Mouse (Mus musculus): ENCODE data around the gene Rdh19.
"Not testable (repeated sequence)": the region's sequence is repeated elsewhere in the genome, so short reads cannot be mapped to it uniquely, and the experiment has no call there.

Gene Rdh19

DNA sequence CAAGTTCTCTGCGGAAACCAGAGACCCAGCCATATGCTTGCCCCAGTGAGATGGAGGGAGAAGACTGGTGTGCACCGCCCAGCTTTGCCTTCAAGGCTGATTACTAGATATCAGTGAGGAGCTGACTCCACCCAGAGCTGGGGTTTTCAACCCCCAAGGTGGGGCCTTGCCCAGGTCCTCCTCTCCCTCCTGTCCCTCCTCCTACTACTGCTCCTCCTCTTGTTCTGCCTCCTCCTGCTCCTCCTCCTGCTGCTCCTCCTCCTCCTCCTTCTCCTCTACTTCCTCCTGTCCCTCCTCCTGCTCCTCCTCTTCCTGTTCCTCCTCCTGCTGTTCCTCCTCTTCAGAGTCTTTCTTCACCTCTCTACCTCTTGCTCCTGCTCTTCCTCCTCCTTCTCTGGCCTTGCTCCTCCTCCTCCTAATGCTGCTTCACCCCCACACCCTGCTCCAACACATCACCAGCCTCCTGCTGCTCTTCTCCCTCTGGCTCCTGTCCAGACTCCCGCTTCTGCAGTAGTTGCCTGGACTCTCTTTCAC, 29.5 kb downstream of the Rdh19 start:
- DNase-seq (ENCODE audit: low read depth, low spot score) = peak; percentile 22

DNA sequence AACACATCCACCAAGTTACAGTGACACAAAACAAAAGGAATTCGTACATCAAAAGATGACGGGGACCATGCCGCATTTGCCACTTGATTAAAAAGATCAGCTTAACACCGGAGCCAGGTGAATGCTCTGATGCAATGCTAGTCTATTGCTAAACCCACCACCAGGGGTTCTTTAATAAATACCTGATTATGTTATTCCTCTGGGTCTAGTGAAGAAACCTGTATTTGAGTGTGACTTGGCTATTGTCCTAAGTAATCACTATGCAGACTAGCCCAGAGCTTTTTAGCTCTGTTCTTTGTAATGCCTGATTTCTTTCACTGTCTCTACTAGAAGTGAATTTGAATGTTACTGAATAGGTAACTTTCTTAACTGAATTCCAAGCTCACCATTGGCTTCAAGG, 31.3 kb downstream of the Rdh19 start:
- no peak for DNase-seq (ENCODE audit: low read depth, low spot score)

DNA sequence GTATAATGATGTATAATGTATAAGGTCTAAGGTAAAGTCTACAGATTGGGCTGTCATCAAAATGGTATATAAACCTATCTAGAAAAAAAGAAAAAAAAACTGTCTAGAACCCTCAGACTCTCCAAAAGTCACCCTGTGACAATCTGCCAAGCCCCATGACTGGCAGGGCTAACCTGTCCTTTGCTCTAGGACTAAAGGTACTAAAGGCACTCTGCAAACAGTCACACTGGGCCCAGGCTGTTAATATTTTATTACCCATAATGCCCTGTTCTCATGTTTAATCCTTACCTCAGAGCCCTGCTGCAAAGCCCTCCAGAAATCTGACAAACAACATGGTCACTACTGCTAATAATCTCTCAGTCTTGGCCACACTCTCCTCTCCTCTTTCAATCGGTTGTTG, 36.8 kb downstream of the Rdh19 start:
- DNase-seq (ENCODE audit: low read depth, low spot score) = no peak

DNA sequence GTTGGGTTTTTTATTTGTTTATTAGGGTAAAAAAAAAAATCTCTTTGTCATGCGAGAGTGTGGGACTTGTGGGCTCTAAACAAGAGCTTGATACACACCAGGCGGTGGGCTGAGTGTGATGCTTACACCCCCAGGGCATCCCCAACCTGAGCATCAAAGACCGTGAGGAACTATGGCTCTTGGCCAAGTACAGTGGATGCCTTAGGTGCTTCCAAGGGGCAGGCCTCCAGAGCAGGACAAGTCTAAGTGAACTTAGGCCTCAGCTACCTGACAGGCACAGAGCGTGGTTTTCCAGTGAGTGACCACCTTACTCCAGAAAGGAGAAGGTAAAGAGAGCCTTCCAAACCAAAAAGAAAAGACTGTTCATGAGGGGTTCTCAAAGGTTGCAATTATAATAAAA, 37.2 kb downstream of the Rdh19 start:
- no peak for DNase-seq (ENCODE audit: low read depth, low spot score)

DNA sequence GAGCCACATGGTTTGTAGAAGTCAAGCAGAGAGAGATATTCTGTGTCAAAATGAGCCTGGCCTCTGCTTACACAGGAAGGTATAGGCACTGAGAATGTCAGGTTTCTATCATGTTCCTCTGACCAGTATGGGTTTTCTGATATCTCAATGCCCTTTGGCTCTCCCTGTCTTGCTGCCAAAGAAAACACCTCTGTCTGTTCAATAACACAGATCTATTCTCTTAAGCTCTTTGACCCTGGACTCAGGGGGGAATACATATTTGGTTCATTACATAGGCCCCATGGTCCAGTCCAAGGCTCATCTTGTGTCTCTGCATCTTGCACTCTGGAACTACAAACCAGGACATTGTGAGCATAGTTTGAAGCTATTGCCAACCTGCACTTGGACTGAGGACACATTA, 38.9 kb downstream of the Rdh19 start, which contains the start of gene Rdh7:
Gene Rdh7 (minus strand): TSS at position 213 of the 400 bp plus-strand sequence.
- DNase-seq (ENCODE audit: low read depth, low spot score) = no peak

DNA sequence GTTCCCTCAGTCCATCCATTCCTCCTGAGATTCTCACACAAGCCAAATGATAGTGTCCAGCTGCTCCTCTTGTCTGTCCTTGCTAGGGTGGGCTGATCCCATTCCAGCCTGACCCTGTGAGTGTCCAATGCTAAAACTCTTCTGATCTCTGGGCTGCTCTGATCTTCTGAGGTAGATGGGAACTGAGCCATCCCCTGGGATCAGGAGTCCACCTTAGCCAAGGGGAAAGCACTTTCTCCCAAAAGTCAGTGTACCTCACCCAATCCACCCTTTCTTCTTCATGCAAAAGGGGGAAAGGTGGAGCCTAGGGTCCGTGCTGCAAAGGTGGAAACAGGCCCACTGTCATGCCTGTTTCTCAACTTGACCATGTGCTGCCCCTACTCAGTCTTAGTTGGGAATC, 41.8 kb downstream of the Rdh19 start:
- DNase-seq (ENCODE audit: low read depth, low spot score) = no peak

DNA sequence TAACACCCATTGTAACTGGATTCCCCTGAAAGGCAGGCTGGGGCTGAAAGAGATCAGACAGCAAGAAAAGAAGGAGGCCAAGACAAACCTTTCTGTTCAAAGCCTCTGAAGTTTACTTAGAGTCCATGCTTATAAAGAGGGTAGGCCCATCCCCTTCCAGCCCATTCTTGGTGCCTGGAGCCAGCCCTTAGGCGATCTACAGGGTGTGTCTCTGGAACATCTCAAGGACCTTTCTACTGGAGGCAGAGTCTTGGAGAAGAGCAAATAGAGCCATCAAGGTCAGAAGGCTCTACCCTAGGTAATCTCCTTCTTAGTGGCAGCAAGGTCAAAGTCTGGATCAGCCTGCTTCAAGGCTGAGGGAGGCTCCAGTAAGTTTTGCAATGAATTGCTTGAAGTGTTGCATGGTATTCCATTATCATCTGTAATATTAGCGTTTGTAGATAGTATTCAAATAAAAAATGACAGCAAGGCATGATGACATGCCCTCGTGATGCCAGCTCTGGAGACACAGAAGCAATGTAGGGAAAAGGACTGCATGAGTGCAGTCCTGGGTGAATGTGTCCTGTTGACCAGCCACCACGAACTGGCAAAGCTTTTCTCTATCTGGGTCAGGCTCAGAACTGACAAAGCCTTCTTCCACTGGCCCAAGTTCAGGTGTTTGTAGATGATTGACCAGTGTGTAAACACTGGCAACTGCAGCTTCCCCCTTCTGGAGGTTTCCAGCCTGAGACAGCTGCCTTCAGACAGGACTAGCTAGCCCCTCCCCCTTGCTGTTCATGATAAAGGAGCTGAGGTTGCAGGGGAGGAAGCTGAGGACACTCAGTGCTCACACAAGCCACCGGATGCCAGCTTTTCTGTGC, 43.7 kb downstream of the Rdh19 start:
- not testable (repeated sequence) for DNase-seq (ENCODE audit: low read depth, low spot score)

DNA sequence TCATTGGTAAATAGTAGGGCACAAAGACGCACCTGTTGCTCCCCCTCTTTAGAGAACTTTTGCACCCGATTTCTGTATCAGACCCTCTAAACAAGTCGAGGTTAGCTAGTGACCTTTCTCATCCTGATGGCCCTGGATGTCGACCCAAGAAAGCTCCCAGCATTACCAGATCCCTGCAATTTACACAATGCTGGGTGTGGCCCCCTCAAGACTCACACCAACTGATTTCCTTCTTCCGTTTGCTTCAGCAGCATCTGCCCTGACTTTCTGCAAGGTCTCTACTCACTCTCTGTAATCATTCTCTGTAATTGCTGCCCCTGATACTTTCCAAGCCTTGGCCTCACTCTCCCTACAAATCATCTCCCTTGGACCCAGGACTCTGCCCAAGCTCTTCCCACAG, 47.0 kb downstream of the Rdh19 start:
- no peak for DNase-seq (ENCODE audit: low read depth, low spot score)

DNA sequence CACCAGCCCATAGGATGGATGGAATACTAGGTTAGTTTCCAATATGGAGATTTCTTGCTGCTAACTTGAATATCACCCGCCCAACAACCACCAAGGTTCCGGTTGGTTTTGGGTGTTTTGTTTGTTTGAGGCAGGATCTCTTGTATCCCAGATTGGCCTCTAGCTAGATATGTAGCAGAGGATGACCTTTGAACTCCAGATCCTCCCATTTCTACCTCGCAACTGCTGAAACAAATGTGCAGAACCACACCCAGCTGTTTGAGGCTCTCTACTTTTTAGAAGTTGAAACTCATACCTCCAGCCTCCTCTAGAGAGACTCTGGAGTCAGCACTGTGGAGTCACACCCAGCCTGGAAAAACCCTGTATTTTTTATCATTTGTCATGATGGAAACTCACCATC, 47.8 kb downstream of the Rdh19 start:
- no peak for DNase-seq (ENCODE audit: low read depth, low spot score)

DNA sequence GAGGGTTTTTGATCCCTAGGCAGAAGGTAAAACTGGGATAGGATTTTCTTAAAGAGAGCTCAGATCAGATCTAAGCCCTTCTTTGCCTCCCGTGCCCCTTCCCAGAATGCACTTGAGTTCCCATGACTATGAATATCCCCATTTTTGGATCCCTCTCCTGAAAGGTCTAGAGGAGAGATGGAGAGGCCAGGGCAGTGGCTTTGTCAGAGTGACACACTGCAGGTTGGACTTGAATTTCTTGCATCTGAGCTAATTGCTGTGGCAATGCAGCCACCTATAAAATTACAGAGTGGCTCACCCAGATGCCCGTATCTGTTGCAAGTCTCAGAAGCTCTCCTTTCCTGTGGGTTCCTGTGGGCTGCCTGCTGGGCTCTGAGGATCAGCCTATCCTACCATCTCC, 48.5 kb downstream of the Rdh19 start, which contains the start of gene Sdr9c7:
Gene Sdr9c7 (plus strand): TSS at position 301 of the 400 bp plus-strand sequence.
- DNase-seq (ENCODE audit: low read depth, low spot score) = no peak

DNA sequence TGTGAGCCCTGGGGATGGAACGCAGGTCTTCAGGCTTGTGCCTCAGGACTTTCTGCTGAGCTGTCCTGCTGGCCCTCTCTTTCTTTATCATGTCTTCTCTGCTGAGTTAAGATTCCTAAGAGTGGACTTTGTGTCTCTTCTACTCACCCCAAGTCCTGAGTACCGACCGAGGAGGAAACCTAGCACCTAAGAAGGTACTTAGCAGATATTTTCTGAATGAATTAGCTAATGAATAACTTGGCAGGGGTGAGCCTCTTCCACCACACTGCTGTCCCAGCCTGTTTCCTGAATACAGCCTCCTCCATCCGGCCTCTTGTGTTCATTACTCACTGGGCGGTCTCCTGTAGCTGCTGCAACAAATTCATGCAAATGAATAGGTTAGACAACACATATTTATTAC, 50.1 kb downstream of the Rdh19 start:
- no peak for DNase-seq (ENCODE audit: low read depth, low spot score)

DNA sequence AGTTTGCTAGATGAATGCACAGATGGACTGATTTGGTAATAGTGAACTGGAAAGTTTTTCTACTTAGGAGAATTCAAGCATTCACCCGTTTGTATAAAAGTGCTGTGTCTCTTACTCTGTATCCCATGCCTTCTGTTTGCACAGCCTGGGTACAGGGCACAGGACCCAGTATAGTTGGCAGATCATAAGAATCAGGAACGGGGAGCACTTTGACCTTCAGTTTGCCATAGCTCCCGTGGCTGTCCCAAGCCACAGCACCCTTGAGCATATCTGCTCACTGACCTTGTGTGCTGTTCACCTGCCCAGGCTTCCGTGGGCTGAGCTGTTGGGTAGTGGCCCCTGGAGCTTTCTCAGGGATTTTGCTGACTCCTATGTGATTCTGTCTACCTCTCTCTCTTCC, 52.0 kb downstream of the Rdh19 start:
- DNase-seq (ENCODE audit: low read depth, low spot score) = no peak

DNA sequence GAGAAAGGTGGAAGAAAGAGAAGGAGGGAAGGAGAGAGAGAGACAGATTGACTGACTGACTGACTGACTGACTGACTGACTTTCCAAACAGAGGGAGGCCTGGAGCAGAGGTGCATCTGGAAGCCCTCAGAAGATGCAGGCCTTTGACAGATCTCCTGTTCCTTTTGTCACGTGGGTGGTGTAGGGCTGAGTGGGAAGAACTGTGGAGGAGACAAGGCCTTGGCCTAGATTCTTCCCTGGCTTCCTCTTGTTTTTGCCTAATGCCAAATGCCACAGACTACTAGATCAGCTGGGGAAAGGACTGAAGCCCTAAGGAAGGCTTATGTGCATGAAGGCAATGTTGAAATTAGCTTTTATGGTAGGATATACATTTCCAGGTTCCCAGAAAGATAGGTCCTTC, 53.4 kb downstream of the Rdh19 start:
- DNase-seq (ENCODE audit: low read depth, low spot score) = peak; percentile 40

DNA sequence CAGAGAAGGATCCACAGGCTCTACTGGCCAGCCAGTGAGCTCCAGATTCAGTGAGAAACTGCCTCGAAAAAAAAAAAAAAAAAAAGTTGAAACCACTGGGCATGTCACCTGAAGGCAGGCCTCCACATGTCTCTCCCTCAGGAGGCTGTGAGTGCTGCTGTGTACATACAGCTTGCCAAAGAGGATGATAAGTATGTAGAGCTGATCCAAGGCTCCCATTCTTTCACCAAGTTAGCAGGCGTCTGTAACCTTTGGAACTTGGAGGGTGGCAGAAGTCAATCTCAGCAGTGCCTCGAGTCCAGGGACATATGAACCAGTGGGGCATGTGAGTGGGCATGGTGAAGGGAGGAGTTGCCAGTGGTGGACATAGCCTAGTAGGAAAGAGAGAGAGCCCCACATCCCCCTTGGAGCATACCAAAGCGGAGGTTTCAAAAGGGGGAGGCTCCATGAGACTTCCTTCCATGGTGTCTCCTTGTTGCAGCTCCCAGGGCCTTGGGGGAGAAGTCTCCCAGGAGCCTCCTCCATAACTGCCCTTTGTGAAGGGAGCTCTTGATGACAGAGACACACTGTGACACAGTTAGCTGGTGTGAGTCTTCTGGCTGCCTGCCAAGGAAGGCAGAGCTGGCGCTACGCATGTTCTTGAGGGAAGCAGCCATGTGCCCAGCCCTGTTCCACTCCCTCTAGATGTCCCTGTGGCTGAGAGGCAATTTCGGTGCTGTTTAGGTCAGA, 55.2 kb downstream of the Rdh19 start:
- DNase-seq (ENCODE audit: low read depth, low spot score) = peak; percentile 62

DNA sequence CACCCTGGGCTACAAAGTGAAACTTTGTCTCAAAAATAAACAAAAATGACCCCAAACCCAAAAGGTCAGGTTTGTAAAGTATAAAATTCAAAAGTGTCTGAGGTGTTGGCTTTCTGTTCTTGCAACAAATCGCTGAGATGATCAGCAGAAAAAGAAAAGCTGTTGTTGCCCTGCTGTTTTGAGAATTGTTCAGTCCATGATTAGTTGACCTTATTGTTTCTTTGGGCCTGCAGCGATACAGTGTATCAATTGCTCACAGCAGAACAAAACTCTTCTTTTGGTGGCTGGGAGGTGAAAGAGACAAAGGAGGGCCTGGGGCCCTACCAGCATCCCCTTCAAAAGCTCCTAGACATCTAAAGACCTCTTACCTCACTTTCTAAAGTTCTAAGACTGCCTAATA, 56.4 kb downstream of the Rdh19 start:
- DNase-seq (ENCODE audit: low read depth, low spot score) = no peak

DNA sequence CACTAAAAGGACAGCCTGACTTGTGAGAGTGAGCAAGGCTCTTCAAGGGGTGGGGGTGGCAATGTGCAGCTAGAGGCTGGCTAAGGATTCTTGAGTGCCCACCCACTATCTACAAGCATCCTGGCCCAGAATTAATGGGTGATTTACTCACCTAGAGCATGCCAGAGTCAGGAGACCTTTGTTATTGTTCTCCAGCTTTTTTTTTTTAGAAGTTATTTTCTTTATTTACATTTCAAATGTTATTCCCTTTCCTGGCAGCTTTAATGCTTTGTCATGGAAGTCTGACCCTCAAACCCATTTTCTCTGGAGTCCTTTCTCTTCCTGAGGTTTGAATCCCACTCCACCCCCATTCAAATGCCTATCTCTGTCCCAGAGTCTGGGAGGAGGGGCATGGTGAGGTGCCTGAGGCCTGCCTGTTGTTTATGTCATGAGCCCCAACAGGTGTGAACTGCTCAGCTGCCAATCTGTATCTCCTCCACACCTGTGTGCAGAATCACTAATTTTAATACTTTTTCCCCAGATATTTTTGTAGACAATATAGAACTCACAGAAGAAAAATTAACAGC, 57.7 kb downstream of the Rdh19 start:
- DNase-seq (ENCODE audit: low read depth, low spot score) = peak; percentile 29

Data from brain, adult 2 months (tissue).